Mouse (Mus musculus): ENCODE results near the gene Ncs1. TPM values are rescaled to one million over a fixed set of nuclear protein-coding genes. Genes with fewer than 3 reads are reported as not detected.

Ncs1 gene
- polyA plus RNA-seq, 1 experiment from 2014 or later, result 0.62 TPM

DNA sequence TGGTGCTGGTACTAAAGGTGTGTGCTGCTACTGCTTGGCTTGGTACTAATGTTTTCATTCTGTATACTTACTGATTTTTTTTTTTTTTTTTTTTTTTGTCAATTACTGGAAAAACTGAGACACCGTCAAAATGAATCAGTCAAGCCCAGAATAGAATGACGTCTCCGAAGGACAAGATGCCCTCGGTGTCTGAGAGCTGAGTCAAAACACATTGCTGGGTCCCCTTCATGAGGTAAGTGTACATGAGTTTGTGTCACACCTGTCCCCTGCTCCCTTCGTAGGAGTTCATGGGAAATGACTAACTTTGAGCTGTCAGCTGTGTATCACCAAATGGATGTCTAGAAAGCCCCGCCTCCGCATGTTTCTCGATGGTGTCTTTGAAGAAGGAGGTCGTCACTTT, 57.6 kb downstream of the Ncs1 start:
- H3K27ac ChIP-seq (ENCODE audit: low read depth), result no peak overlapping the region
- ATAC-seq (no peak), DNase-seq (no peak)
- WGBS (ENCODE audit: insufficient replicate concordance), result 77% methylated on average over 9 of the region's 9 CpGs
- H3K27me3 ChIP-seq (ENCODE audit: insufficient read depth, low read length), result no peaks in the 10 kb centered on the region
- H3K9me3 ChIP-seq (ENCODE audit: low read length), result no peaks in the 10 kb centered on the region
- H3K4me1 ChIP-seq (ENCODE audit: insufficient read depth), result peaks cover 5% of the 10 kb centered on the region; the same call in 1 of the 2 replicates
- no peak overlapping the region for H3K4me2 ChIP-seq (ENCODE audit: low read depth, low read length)
- H3K36me3 ChIP-seq (replicated peaks; ENCODE audit: insufficient read depth, low read length), result no peaks in the 10 kb centered on the region
- no peak overlapping the region for H3K9ac ChIP-seq (replicated peaks)
- no peak for TF ChIP-seq EP300 (IDR thresholded peaks at IDR 0.05; ENCODE audit: low read depth)
- TF ChIP-seq CTCF (IDR thresholded peaks at IDR 0.05; ENCODE audit: low read depth), result no peak
- no peak overlapping the region for H3K4me3 ChIP-seq (ENCODE audit: low read depth, low read length)

DNA sequence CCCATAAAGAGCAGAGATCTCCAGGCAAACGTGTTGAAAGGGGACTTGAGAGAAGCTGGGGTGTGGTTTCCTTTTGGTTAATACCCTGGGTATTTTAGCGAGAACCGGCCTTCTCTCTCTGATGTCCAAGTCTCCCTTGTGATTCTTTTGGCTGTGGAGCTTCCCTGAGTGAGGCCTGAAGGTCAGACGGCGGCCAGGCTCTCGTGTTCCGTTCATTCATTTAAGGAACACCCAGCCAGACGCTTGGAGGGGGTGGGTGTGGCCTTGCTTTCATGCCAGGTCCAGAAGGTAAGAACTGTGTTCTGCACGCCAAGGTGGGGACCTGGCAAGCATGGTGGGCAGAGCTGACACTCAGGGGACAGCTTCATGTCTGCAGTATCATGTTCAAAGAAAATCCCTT, 58.6 kb downstream of the Ncs1 start:
- no peak overlapping the region for H3K9ac ChIP-seq (replicated peaks)
- no peaks in the 10 kb centered on the region for H3K9me3 ChIP-seq (ENCODE audit: low read length)
- WGBS (ENCODE audit: insufficient replicate concordance), result 63% methylated on average over 9 of the region's 9 CpGs
- ATAC-seq (no peak), DNase-seq (no peak)
- no peak for TF ChIP-seq CTCF (IDR thresholded peaks at IDR 0.05; ENCODE audit: low read depth)
- no peaks in the 10 kb centered on the region for H3K27me3 ChIP-seq (ENCODE audit: insufficient read depth, low read length)
- H3K4me1 ChIP-seq (ENCODE audit: insufficient read depth), result no peaks in the 10 kb centered on the region
- no peak overlapping the region for H3K27ac ChIP-seq (ENCODE audit: low read depth)
- no peaks in the 10 kb centered on the region for H3K36me3 ChIP-seq (replicated peaks; ENCODE audit: insufficient read depth, low read length)
- H3K4me2 ChIP-seq (ENCODE audit: low read depth, low read length), result no peak overlapping the region
- H3K4me3 ChIP-seq (ENCODE audit: low read depth, low read length), result no peak overlapping the region

DNA sequence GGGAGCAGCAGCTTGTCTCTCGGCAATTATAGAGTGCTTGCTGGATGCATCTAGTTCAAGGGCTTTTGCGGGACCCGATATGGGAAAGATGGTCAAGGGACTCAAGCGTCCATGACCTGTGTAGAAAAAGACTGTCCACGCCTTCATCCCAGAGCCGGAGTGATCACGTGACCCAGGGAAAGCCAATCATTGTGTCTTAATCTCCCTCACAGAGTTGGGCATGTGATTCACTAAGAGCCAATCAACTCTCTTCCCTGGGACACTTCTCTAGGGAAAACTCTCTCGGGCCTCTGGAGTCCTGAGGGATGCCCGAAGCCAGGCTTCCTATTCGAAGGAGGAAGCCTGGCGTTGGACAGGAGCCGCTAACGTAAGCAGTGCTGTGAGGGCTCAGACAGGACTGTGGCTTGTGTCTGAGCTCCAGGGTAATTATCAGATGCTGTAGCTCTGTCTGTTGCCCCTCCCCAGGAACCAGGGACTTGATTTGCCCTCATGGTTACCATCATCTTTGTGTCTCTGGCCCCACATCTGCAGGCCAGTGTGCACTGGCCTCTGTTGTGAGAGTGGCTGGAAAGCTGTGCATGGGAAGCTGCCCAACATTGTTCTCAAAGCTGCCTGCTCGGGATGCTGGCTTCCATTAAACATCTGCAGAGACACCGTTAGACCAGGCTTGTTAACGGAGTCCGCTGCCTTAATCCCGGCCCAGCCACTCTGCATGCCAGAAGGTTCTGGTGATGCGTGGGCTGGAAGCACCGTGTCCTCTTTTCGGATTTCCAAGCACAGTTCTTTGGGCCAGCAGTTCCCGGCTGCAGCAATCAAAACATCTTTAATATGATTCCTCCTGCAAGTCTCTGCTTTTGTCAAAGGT, 59.4 kb downstream of the Ncs1 start:
- H3K4me1 ChIP-seq (ENCODE audit: insufficient read depth), result no peaks in the 10 kb centered on the region
- no peaks in the 10 kb centered on the region for H3K9me3 ChIP-seq (ENCODE audit: low read length)
- no peak overlapping the region for H3K4me2 ChIP-seq (ENCODE audit: low read depth, low read length)
- WGBS (ENCODE audit: insufficient replicate concordance), result 76% methylated on average over 22 of the region's 22 CpGs
- TF ChIP-seq CTCF (IDR thresholded peaks at IDR 0.05; ENCODE audit: low read depth), result no peak
- no peak for TF ChIP-seq EP300 (IDR thresholded peaks at IDR 0.05; ENCODE audit: low read depth)
- DNase-seq, result no peak
- H3K4me3 ChIP-seq (ENCODE audit: low read depth, low read length), result no peak overlapping the region
- no peak overlapping the region for H3K9ac ChIP-seq (replicated peaks)
- no peaks in the 10 kb centered on the region for H3K36me3 ChIP-seq (replicated peaks; ENCODE audit: insufficient read depth, low read length)
- H3K27ac ChIP-seq (ENCODE audit: low read depth), result no peak overlapping the region
- ATAC-seq, result no peak
- H3K27me3 ChIP-seq (ENCODE audit: insufficient read depth, low read length), result 0 out of 2 replicates have a peak, but pooled peaks cover under 1% of the 10 kb centered on the region

DNA sequence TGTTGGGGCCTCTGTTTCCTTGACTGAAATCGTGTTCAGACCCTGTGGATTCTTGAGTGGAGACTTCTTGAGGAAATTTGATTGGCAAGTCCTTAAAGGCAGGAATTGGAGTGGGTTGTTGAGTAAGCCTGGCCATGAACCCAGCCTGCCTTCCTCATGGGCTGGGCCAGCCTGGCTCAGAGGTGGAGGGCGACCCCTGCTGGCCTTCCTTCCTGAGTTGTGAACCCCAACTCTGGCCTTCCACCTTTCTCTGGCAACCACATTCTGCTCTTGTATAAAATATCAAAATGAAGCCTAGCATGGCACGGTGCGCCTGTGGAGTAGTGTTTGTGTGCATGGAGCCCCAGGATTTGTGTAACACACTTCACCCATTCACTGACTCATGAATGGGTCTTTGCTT, 60.1 kb downstream of the Ncs1 start:
- Histone ChIP-seq H3K9ac (replicated peaks) (no peak overlapping the region), H3K9me3 (ENCODE audit: low read length) (no peaks in the 10 kb centered on the region), H3K4me2 (ENCODE audit: low read depth, low read length) (no peak overlapping the region), H3K4me1 (ENCODE audit: insufficient read depth) (no peaks in the 10 kb centered on the region), H3K27ac (ENCODE audit: low read depth) (no peak overlapping the region), H3K27me3 (ENCODE audit: insufficient read depth, low read length) (0 out of 2 replicates have a peak, but pooled peaks cover 5% of the 10 kb centered on the region), H3K4me3 (ENCODE audit: low read depth, low read length) (no peak overlapping the region), H3K36me3 (replicated peaks; ENCODE audit: insufficient read depth, low read length) (no peaks in the 10 kb centered on the region)
- WGBS (ENCODE audit: insufficient replicate concordance), result 39% methylated on average over 4 of the region's 4 CpGs
- TF ChIP-seq EP300 (IDR thresholded peaks at IDR 0.05; ENCODE audit: low read depth) (no peak), CTCF (IDR thresholded peaks at IDR 0.05; ENCODE audit: low read depth) (peak; percentile 59)
- DNase-seq (peak; percentile 51), ATAC-seq (no peak)

DNA sequence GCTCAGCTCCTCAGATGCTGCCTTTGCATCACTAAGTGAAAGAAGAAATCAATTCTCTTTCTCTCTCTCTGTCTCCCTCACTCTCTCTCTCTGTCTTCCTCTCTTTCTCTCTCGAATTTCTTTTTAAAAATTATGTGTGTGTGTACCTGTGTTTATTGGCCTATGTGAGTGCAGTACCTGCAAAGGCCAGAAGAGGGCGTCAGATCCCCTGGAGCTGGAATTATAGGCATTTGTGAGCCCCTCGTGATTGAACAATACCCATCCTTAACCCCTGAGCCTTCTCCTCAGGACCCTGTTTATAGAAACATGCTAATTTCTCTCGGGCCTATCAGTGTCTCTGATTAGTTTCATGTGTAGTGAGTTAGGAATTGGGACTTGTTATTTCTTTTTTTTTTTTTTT, 62.6 kb downstream of the Ncs1 start:
- TF ChIP-seq EP300 (IDR thresholded peaks at IDR 0.05; ENCODE audit: low read depth), result no peak
- TF ChIP-seq CTCF (IDR thresholded peaks at IDR 0.05; ENCODE audit: low read depth), result peak; percentile 35; the same call in 1 of the 2 replicates
- H3K36me3 ChIP-seq (replicated peaks; ENCODE audit: insufficient read depth, low read length), result no peaks in the 10 kb centered on the region
- no peak overlapping the region for H3K9ac ChIP-seq (replicated peaks)
- WGBS (ENCODE audit: insufficient replicate concordance), result 56% methylated on average over 4 of the region's 4 CpGs
- no peak overlapping the region for H3K4me2 ChIP-seq (ENCODE audit: low read depth, low read length)
- H3K27me3 ChIP-seq (ENCODE audit: insufficient read depth, low read length), result peaks cover 10% of the 10 kb centered on the region
- H3K4me1 ChIP-seq (ENCODE audit: insufficient read depth), result no peaks in the 10 kb centered on the region
- no peak overlapping the region for H3K27ac ChIP-seq (ENCODE audit: low read depth)
- ATAC-seq (no peak), DNase-seq (no peak)
- H3K9me3 ChIP-seq (ENCODE audit: low read length), result no peaks in the 10 kb centered on the region
- no peak overlapping the region for H3K4me3 ChIP-seq (ENCODE audit: low read depth, low read length)

DNA sequence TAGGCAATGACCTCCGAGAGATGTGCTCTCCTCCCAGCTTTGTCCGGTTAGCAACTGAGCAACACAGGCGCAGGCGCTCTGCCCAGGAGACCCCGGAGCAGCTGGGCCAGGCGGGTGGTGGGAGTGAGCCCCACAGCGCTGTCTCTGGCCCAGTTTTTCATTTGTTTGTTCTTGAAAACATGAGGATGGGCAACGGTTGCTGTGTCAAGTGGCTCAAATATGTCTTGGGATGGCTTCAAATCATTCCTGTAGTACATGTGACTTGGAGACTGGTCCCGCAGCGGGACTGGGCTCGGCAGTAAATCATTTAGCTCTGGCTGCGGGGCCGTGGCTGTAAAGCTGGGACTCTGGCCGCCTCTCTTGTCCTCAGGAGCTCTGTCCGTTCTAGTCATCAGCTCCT, 63.9 kb downstream of the Ncs1 start:
- TF ChIP-seq EP300 (IDR thresholded peaks at IDR 0.05; ENCODE audit: low read depth) (no peak), CTCF (IDR thresholded peaks at IDR 0.05; ENCODE audit: low read depth) (no peak)
- no peaks in the 10 kb centered on the region for H3K4me1 ChIP-seq (ENCODE audit: insufficient read depth)
- 55% methylated on average over 15 of the region's 15 CpGs for WGBS (ENCODE audit: insufficient replicate concordance)
- DNase-seq, result no peak
- no peaks in the 10 kb centered on the region for H3K36me3 ChIP-seq (replicated peaks; ENCODE audit: insufficient read depth, low read length)
- no peak overlapping the region for H3K4me2 ChIP-seq (ENCODE audit: low read depth, low read length)
- H3K9ac ChIP-seq (replicated peaks), result no peak overlapping the region
- ATAC-seq, result no peak
- no peak overlapping the region for H3K4me3 ChIP-seq (ENCODE audit: low read depth, low read length)
- H3K27me3 ChIP-seq (ENCODE audit: insufficient read depth, low read length), result peaks cover 23% of the 10 kb centered on the region
- H3K27ac ChIP-seq (ENCODE audit: low read depth), result no peak overlapping the region
- H3K9me3 ChIP-seq (ENCODE audit: low read length), result no peaks in the 10 kb centered on the region

All from liver, postnatal 0 days (tissue).